Mouse (Mus musculus) olfactory bulb, adult 2 months (tissue): Measurements from ENCODE around the gene Sept4.

Experiments used
- CTCF ChIP-seq: fragments of 200-500 bp; IDR thresholded peaks from 2 replicates; pipeline ENCODE4 v1.5.1; 2012; ENCODE audit warnings: low read depth, mild to moderate bottlenecking, low read length, moderate library complexity; ENCODE audit not compliant: insufficient read depth
- POLR2A ChIP-seq: fragments of 200-500 bp; IDR thresholded peaks from 2 replicates; pipeline ENCODE4 v1.6.1; 2012; ENCODE audit warnings: mild to moderate bottlenecking, low read depth, low read length, moderate library complexity; ENCODE audit not compliant: insufficient read depth

DNA sequence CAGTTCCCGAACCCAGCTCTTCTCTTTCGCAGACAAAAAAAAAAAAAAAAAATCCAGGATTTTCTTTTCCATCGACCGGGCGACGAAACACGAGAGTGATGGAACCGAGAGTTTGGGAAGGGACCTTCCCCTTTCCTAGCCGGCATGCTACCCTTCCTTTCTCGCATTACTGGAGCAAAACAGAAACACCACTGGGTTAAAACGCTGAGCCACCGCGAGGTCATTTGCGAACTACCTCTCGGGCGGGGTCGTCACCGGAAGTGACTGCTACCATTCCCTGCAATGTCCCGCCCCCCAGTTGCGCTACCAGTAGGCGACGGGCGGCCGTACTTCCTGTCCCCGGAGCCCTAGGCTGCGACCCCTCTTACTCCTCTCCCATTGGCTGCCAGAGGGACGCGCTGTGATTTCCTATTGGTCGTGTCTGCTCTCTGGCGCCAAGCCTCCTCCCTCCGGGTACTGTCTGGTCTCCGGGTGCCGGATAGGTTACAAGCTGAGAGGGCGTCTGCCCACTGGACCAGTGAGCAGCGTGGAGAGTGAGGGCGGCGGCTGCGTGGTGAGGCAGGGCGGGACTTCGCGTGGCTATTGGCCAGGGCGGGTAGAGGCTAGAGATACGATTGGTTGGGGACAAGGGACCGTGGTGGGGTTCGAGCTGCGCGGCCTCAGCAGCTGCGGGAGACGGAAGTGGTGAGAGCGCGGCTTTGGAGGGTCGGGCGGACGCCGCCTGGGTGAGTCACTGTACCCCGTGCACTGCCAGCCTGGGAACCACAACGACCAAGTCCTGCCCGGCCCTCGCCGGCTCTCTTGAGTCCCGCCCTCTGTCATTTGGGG is 23.0 kb downstream of the Sept4 start, which contains the start of gene Mtmr4:
- TF ChIP-seq CTCF = no peak
- TF ChIP-seq POLR2A = peak; percentile 64; the same call in 1 of the 2 replicates
